8 mouse cellular contexts compared by ENCODE assay signal in the genomic region with DNA sequence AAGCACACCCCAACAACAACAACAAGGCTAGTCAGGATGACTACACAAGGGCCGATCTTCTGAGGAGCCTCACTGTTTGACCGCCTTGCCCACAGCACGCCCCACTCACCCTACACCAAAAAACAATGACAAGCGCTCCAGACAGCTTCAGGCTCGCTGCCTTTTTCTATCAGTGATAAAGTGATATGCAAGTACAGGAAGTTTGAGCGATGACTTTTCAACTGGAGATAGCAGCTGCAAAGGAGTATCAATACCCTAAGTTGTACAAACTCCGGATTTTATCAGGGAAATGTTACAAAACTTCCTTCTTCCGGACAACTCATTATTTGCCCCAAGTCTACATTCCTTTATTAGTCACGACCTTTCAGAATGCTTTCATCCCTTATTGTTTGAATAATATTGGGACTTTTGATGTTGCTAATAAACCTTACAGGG. TPM values are rescaled to one million over a fixed set of nuclear protein-coding genes. Genes with fewer than 3 reads are reported as not detected.
A peak's percentile ranks its signal among the peaks of the same experiment; 100 is the strongest.
DNase-seq lines count a peak whose midpoint lies in the region; ATAC-seq lines count a peak whose summit lies in the region.

No protein-coding gene starts in this region.

- no peak for ATAC-seq in kidney, embryonic 15.5 days (replicated peaks; ENCODE audit: low FRiP score)
- ATAC-seq in megakaryocyte, adult 5-6 weeks (ENCODE audit: poor library complexity, severe bottlenecking): 0 out of 2 replicates have a peak, but pooled peaks have one; percentile 6

- H3K27me3 ChIP-seq in kidney, embryonic 15.5 days: 0 out of 2 replicates have a peak, but pooled peaks cover 3% of the 10 kb centered on the region
- peaks cover 30% of the 10 kb centered on the region for H3K27me3 ChIP-seq in hindbrain, embryonic 10.5 days (ENCODE audit: insufficient read depth, poor library complexity, severe bottlenecking)

- WGBS in kidney, embryonic 15.5 days: 41% methylated on average over 9 of the region's 9 CpGs
- 63% methylated on average over 9 of the region's 9 CpGs for WGBS in hindbrain, embryonic 10.5 days

- peak overlapping the region; percentile 93 for H3K9ac ChIP-seq in kidney, embryonic 15.5 days

- no peaks in the 10 kb centered on the region for H3K9me3 ChIP-seq in kidney, embryonic 15.5 days (replicated peaks)
- no peaks in the 10 kb centered on the region; the same call in 1 of the 2 replicates for H3K9me3 ChIP-seq in hindbrain, embryonic 10.5 days

- peaks cover 9% of the 10 kb centered on the region; the same call in 1 of the 2 replicates for H3K36me3 ChIP-seq in kidney, embryonic 15.5 days
- peaks cover 7% of the 10 kb centered on the region; the same call in 1 of the 2 replicates for H3K36me3 ChIP-seq in hindbrain, embryonic 10.5 days

- no peak for DNase-seq in kidney, adult 11 months
- peak; percentile 25 for DNase-seq in adipocyte (ENCODE audit: low spot score)
- DNase-seq in hindbrain, embryonic 10.5 days (ENCODE audit: low spot score): no peak
- no peak for DNase-seq in frontal cortex, postnatal 25 days (ENCODE audit: low spot score in 2 of 2)
- DNase-seq in right cerebral cortex, postnatal 10 days (ENCODE audit: low spot score in 2 of 2): no peak
- DNase-seq in urinary bladder, postnatal 14 days (ENCODE audit: low spot score): no peak

- H3K4me1 ChIP-seq in kidney, embryonic 15.5 days: peaks cover 30% of the 10 kb centered on the region
- peaks cover 26% of the 10 kb centered on the region for H3K4me1 ChIP-seq in hindbrain, embryonic 10.5 days (replicated peaks)

- H3K4me2 ChIP-seq in kidney, embryonic 15.5 days: peak overlapping the region; percentile 75

- peak overlapping the region; percentile 75 for H3K4me3 ChIP-seq in kidney, embryonic 15.5 days (replicated peaks)
- peak overlapping the region; percentile 85 for H3K4me3 ChIP-seq in hindbrain, embryonic 10.5 days

- H3K27ac ChIP-seq in kidney, embryonic 15.5 days: no peak overlapping the region
- no peak overlapping the region for H3K27ac ChIP-seq in hindbrain, embryonic 10.5 days

RNA-seq across cellular contexts. Expression of gene Chic2, which starts 1.5 kb away (rescaled TPM):
- 27.1 and 28.8 TPM in 2 replicates for polyA plus RNA-seq in kidney, embryonic 15.5 days (2015; fragmentation: Nextera tagmentation; extraction: Ambion mirVana)
- 33.3 and 38.7 TPM in 2 replicates for polyA plus RNA-seq in hindbrain, embryonic 10.5 days (2016; fragmentation: Nextera tagmentation; extraction: Ambion mirVana)
- 56.8 and 62.3 TPM in 2 replicates for total RNA-seq in megakaryocyte, adult 5-6 weeks (2015)
- 41.4 and 49.9 TPM in 2 replicates for total RNA-seq in megakaryocyte, adult 5-6 weeks (2017)

RNA-seq across cellular contexts. Expression of gene Gsx2, which starts 32.4 kb away (rescaled TPM):
- polyA plus RNA-seq in kidney, embryonic 15.5 days (2015; fragmentation: Nextera tagmentation; extraction: Ambion mirVana): not detected in 2 replicates
- polyA plus RNA-seq in hindbrain, embryonic 10.5 days (2016; fragmentation: Nextera tagmentation; extraction: Ambion mirVana): 0.67 and 5.9 TPM in 2 replicates
- not detected in 2 replicates for total RNA-seq in megakaryocyte, adult 5-6 weeks (2015)
- not detected in 2 replicates for total RNA-seq in megakaryocyte, adult 5-6 weeks (2017)
